Mouse (Mus musculus): Measurements from ENCODE around the gene Coro2a. TPM values are rescaled to one million over a fixed set of nuclear protein-coding genes. Genes with fewer than 3 reads are reported as not detected.
A peak's percentile ranks its signal among the peaks of the same experiment; 100 is the strongest.
"Not testable (repeated sequence)": the region's sequence is repeated elsewhere in the genome, so short reads cannot be mapped to it uniquely, and the experiment has no call there.

Gene Coro2a
- total RNA-seq (2021), result 10 to 100 TPM; 27.2 to 29.4 TPM

- intact Hi-C loops (cut with DNase I), result loop anchor here (2.0 kb wide), 1 partner anchor 93 kb away; no protein-coding TSS in a partner anchor
- DNase-seq (ENCODE audit: low spot score in 2 of 2), result peak; percentile 89 to 92
Measured at GRCm38 (mm10) chr4:46601844-46602423, at the start of gene Coro2a. Coro2a (minus strand) TSS chr4:46602202.

DNA sequence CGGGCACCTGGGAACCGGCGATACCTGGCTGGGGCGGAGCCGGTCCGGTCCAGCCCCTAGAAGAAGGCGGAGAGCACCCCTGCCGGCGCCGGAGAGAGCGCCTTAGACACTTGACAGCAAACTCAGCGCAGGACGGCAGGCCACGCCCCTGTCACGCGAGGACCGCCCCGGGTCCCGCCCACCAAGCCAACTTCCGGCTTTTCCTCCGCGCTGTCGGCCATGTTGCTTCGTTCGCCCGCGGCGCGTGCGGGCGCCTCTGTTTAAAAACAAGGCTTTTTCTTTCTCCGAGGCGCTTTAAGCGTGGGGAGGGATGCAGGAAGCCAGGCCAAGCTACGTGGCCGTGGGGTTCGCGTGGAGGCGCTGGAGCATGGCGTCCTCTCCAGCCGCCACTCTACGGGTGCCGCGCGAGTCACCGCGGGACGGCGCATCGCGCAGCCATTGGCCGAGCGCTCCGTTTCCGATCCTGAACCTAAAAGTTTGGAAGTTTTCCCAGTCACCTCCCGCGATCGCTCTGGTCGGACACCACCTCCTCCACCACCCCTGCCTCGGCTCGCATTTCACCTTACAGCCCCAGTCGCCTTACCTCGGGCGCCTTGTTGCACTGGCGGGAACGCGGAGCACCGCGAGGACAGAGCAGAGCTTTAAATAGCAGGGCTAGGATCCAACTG lies 48.2 kb upstream of the Coro2a start, which contains the start of gene Tbc1d2:
Gene Tbc1d2 (minus strand): TSS at position 124 of the 668 bp plus-strand sequence.
- DNase-seq (ENCODE audit: low spot score in 2 of 2), result peak; percentile 93 to 94
- intact Hi-C loops (cut with DNase I), result loop anchor here (5.0 to 10.0 kb wide), 2 partner anchors 265 to 453 kb away; partner anchors contain the start of genes Trmo and Xpa

DNA sequence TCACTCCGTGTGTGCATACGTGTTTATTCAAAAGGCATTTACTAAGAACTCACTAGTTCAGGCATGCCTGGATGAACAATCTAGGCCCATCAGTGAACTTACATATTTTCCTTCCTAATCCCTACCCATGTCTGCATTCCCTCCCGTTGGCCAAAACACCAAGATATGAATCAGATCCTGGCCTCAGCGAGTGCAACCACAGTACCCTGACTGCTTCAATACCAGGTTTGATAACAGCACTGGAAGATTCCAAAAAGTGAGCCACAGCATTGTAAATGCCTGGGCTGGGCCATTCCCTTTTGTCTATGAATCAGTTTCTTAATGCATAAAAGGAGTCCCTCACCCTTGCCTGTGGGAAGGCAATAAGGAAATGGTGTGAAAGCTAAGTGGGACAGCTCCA lies 47.2 kb upstream of the Coro2a start:
- intact Hi-C loops (cut with DNase I), result no loop called here
- DNase-seq (ENCODE audit: low spot score in 2 of 2), result no peak

- intact Hi-C loops (cut with DNase I), result no loop called here
- no peak for DNase-seq (ENCODE audit: low spot score in 2 of 2)
Measured at GRCm38 (mm10) chr4:46643676-46644112, 41.7 kb upstream of the Coro2a start.

GRCm38 (mm10) chr4:46642924-46643675 lies 41.1 kb upstream of the Coro2a start:
- intact Hi-C loops (cut with DNase I), result no loop called here
- no peak for DNase-seq (ENCODE audit: low spot score in 2 of 2)

DNA sequence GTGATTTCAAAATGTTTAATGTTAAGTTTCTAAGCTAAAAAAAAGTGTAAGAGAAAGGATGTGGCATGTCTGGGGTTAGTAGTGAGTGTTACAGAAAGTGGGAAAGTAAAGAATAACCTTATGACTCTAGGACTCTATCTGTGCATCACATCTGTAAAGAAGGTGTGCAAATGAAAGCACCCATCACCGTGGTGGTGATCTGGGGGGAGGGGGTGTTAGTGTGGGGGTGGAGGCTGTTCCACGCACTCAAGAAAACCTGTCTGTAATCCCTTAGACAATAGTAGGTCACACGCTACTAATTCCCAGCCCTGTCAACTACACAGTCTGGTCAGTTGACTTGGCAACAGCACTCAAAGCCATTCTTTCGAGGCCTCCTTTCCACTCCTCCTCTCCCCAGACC lies 39.3 kb upstream of the Coro2a start:
- intact Hi-C loops (cut with DNase I), result no loop called here
- DNase-seq (ENCODE audit: low spot score in 2 of 2), result no peak

GRCm38 (mm10) chr4:46639866-46640265 lies 37.9 kb upstream of the Coro2a start:
- intact Hi-C loops (cut with DNase I), result no loop called here
- no peak for DNase-seq (ENCODE audit: low spot score in 2 of 2)

DNA sequence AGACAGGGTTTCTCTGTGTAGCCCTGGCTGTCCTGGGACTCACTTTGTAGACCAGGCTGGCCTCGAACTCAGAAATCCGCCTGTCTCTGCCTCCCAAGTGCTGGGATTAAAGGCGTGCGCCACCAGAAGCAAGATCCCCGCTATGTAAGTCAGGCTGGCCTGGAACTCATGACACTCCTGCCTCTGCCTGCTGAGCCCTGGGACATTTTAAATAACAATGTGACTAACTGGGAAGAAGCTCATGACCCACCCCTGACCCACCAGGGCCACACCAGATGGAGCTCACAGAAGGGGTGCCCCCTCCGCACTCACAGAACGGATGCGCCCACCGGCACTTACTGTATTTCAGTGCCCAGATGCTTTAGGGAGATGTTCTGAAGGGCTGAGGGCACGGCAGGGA lies 35.2 kb upstream of the Coro2a start:
- intact Hi-C loops (cut with DNase I); DNase-seq (ENCODE audit: low spot score in 2 of 2): not testable (repeated sequence)

DNA sequence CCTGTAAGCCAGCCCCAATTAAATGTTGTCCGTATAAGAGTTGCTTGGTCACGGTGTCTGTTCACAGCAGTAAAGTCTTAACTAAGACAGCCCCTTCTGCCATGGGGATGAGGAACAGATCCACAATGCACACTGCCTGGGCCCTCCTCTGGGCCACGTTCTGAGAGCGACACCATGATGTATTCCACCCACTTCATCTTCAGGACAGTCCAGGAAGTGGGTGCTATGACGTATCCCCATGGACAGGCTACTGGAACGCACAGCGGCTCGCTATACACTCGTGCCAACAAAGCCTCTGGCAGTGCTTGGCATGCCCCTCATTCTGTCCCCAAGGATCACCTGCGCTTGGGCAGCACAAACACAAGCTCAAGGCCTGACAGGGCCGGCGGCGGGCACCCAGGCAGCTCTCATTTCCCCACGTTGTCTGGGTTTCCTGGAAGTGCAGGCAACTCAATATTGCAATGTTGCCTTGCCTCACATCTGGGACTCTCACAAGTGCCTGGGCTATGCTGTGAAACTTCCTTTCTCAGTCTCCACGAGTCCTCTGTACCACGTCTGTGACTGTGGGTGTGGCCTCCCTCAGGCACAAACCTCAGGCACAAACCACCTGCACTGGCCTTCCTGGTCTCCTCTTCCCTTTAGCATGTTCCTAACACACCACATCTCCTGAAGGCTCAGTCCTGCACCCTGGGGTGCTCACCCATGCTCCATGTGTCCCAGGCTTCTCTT lies 33.9 kb upstream of the Coro2a start:
- DNase-seq (ENCODE audit: low spot score in 2 of 2), result no peak
- intact Hi-C loops (cut with DNase I), result no loop called here

- intact Hi-C loops (cut with DNase I), result no loop called here
- DNase-seq (ENCODE audit: low spot score in 2 of 2), result no peak
Measured at GRCm38 (mm10) chr4:46634881-46635280, 32.9 kb upstream of the Coro2a start.

- intact Hi-C loops (cut with DNase I); DNase-seq (ENCODE audit: low spot score in 2 of 2): not testable (repeated sequence)
Measured at GRCm38 (mm10) chr4:46633565-46633964, 31.6 kb upstream of the Coro2a start.

- intact Hi-C loops (cut with DNase I), result no loop called here
- no peak for DNase-seq (ENCODE audit: low spot score in 2 of 2)
Measured at GRCm38 (mm10) chr4:46632465-46632864, 30.5 kb upstream of the Coro2a start.

GRCm38 (mm10) chr4:46630390-46630789 lies 28.4 kb upstream of the Coro2a start:
- intact Hi-C loops (cut with DNase I), result no loop called here
- DNase-seq (ENCODE audit: low spot score in 2 of 2), result no peak

DNA sequence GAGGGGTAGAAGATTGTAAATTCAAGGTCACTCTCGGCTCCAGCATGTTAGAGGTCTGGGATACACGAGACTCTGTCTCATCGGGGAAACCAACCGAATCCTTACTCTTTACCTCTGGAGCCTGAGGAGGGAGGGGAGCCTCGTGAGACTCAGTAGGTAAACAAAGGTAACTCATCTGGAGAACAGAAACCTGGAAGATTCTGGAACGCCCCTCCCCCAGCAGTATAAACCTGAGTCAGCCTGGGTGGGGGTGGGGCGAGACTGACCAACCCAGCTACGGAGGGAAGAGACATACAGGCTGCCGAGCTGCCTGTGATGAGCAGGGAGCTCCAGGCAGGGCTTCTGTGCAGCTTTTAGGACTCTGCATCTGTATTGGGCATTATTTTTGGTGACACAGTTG lies 26.9 kb upstream of the Coro2a start:
- intact Hi-C loops (cut with DNase I), result no loop called here
- DNase-seq (ENCODE audit: low spot score in 2 of 2), result no peak

DNA sequence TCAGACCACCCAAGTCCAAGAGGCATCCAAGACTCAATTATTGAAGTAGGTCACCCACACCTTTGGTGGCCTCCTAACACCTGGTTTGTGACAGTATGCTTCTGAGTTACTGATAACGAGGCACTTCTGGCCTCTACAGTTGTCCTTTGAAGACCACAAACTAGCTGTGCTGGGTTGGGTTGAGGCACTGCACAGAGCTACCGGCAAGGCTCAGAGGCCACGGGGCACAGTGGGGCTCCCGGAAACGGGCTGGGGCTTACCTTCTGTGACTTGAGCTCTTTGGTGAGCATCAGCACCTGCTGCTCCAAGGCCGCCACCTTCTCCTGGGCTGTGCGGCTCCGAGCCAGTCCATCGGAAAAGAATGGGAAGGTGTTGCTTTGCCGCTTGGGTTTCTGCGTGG lies 26.1 kb upstream of the Coro2a start:
- no peak for DNase-seq (ENCODE audit: low spot score in 2 of 2)
- intact Hi-C loops (cut with DNase I), result no loop called here

DNA sequence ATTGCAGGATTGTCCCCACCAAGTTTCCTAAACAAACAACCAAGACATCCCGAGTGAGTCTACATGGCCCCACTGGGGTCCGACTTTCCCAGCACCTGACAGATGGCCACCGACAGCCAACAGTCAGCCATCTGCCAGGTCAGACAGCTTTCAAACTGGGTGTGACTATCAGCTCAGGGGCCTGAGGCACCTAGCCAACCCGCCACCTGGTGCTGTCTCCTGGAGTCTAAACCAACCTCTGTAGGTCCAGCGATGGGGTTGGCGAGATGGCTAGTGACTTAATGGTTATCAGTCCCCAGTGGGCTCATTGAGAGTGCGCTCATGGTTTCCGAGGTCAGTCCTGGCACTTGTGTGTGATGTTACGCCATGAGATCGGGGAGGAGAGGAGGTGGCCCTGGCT lies 23.1 kb upstream of the Coro2a start:
- no peak for DNase-seq (ENCODE audit: low spot score in 2 of 2)

DNA sequence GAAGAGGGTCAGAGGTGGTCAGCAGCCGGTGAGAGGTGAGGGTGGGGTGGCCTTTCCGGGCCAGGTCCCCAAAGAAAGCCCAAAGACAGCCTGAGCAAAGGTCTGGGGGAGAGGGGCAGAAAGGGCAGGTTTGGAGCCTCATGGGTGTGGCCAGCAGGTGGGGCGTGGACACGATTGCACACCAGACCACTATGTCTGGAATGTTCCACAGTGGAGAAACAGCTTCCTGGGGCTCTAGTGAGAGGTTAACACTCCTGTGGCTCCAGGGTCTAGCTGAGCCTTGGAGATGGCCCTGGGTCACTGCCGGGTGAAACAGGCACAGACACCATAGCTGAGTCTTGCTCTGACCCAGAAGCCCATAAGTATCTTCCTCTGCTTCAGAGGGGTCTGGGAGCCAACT lies 21.0 kb upstream of the Coro2a start:
- no peak for DNase-seq (ENCODE audit: low spot score in 2 of 2)
- intact Hi-C loops (cut with DNase I), result no loop called here

More for the DNA sequence above, 23.1 kb upstream of the Coro2a start:
- intact Hi-C loops (cut with DNase I), result no loop called here

- intact Hi-C loops (cut with DNase I), result no loop called here
Measured at GRCm38 (mm10) chr4:46620946-46621345, 18.9 kb upstream of the Coro2a start.

DNA sequence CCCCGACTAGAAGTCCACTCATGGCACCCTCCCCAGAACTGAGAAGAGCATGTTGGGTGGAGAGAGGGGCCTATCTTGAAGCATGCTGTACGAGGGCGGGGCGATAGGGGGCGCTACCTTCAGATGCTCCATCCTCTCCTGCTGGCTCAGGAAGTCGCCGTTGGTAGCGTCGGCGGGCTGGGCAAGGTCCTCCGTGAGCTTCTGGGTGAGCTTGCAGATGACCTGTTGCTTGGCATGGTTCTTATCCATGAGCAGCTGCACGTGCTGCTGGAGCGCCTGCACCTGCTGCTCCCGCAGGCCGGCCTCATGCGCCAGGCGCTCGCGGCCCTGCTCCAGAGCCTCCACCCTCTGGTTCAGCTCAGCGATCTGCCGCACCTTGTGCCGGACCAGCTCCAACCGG lies 18.3 kb upstream of the Coro2a start:
- DNase-seq (ENCODE audit: low spot score in 2 of 2), result no peak
- intact Hi-C loops (cut with DNase I), result no loop called here

More at GRCm38 (mm10) chr4:46620946-46621345, 18.9 kb upstream of the Coro2a start:
- DNase-seq (ENCODE audit: low spot score in 2 of 2), result no peak
